Mouse (Mus musculus) G1E (cell line): ENCODE data around the gene Ncan.

ENCODE experiments used
- CTCF ChIP-seq: IDR thresholded peaks from 2 replicates; pipeline ENCODE4 v1.5.1; 2012; ENCODE audit warnings: low read depth, low read length, inconsistent platforms, mixed read lengths
- GATA1 ChIP-seq: IDR thresholded peaks from 2 replicates; pipeline ENCODE4 v1.6.1; 2012; ENCODE audit warnings: borderline replicate concordance, low read length, inconsistent platforms, mixed read lengths
- POLR2AphosphoS5 ChIP-seq: IDR thresholded peaks from 2 replicates; pipeline ENCODE4 v1.6.1; 2012; ENCODE audit warnings: low read depth, low read length, inconsistent platforms; ENCODE audit not compliant: insufficient replicate concordance
- TAL1 ChIP-seq: conservative IDR thresholded peaks from 2 replicates; pipeline ENCODE4 v1.6.1; 2012; ENCODE audit warnings: low read depth, low read length, inconsistent platforms, mixed read lengths

GRCm38 (mm10) chr8:70152537-70153257, 32.0 kb upstream of the Ncan start:
- TF ChIP-seq TAL1 (no peak), CTCF (no peak), GATA1 (no peak), POLR2AphosphoS5 (no peak)
